Mouse (Mus musculus) cerebellum, postnatal 36 days (tissue): ENCODE measurements around the gene Fam57a.
A peak's percentile ranks its signal among the peaks of the same experiment; 100 is the strongest.

ENCODE experiments used
- DNase-seq, 2 experiments: peaks; one replicate each; pipeline ENCODE4 v3.0.0; 2021 to 2022; ENCODE audit warnings: mixed read lengths in 2 of 2

The Fam57a gene

GRCm38 (mm10) chr11:76247239-76247638 lies 67.8 kb downstream of the Fam57a start:
- no peak for DNase-seq

GRCm38 (mm10) chr11:76252036-76252435 lies 72.6 kb downstream of the Fam57a start:
- peak; percentile 76 to 77 for DNase-seq

- DNase-seq, result peak; percentile 91 to 95
Observed at GRCm38 (mm10) chr11:76253145-76253917, 73.9 kb downstream of the Fam57a start.

- DNase-seq, result peak in 1 of 2 experiments; percentile 6
Observed at GRCm38 (mm10) chr11:76253918-76254264, 74.4 kb downstream of the Fam57a start.

- DNase-seq, result peak; percentile 81 to 85
Observed at GRCm38 (mm10) chr11:76255431-76256001, 76.0 kb downstream of the Fam57a start.

DNA sequence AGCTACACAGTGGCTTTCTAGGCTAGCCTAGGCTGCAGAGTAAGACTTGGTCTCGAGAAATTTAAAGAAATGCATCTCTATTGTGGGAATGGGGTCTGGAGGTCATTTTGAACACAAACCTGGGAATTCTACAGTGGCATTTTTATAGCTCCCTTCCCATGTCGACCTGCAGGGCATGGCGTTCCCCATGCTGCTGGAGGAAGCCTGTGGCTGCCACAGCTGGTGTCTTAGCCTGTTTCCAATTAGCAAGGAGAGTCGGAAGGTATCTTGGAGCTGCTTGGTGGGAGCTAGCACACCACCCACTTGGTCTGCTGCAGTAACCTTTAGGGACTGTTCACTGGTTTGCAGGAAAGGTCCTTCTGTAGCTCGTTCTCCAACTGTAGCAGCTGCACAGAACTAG lies 76.7 kb downstream of the Fam57a start:
- no peak for DNase-seq

DNA sequence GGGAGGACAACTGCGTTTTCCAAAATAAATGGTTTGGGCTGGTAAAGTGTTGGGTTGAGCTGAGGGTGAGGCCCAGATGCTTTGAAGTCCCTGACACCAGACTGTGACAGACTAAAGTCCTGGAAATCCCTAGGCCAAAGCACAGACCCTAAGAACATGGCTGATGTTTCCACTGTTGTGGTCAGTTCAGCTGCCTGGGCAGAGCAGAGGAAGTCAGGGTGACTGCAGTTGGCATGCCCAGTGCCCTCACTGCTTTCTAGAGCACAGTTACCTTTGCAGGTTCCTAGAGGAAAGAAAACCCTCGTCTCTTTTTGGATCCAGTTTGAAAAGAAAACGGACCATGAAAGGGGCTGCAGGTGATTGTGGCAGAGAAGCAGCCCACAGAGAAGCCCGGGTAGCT lies 77.9 kb downstream of the Fam57a start:
- DNase-seq, result peak in 1 of 2 experiments; percentile 7

DNA sequence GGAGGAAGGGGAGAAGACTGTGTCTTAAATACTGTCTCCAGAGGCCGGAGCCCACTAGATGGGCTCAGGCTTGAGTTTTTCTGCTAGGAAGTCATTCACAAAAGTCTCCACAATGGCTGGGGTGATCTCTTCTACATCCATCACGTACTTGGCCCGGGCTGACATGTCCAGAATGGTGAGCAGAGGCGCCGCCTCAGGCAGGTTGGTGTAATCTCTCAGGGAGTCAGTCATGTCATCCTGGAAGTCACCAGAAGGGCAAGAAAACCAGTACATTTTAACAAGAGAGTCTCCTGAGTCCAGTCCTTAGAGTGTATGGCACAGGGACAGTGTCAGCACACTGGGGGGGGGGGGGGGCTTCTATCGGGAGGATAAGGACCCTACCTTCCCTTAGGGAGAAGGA lies 79.0 kb downstream of the Fam57a start:
- DNase-seq, result peak in 1 of 2 experiments; percentile 12

- peak; percentile 28 to 42 for DNase-seq
Observed at GRCm38 (mm10) chr11:76260208-76261050, 81.0 kb downstream of the Fam57a start.

- DNase-seq, result no peak
Observed at GRCm38 (mm10) chr11:76261224-76261623, 81.8 kb downstream of the Fam57a start.

- peak; percentile 38 to 40 for DNase-seq
Observed at GRCm38 (mm10) chr11:76262611-76263351, 83.3 kb downstream of the Fam57a start.
